Mouse (Mus musculus): ENCODE results near the gene Erfe.

DNA sequence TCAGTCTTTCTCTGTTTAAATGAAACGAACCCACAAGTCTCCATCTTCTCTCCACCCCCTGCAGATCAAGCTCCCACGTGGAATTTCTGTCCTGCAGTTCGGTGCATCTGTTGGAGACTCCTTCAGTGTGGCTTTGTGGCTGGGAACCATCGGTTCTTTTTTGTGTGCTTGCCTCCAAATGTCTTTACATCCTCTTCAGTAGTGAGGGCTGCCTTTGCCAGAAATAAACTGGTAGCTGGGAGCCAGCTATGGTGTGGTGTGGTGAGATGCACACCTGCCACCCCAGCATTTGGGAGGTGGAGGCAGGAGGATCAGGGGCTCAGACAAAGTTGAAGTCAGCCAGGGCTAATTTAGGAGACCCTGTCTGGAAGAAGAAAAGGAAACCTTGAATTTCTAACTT, 34.1 kb upstream of the Erfe start:
- TF ChIP-seq CTCF (IDR thresholded peaks at IDR 0.05; ENCODE audit: insufficient read depth, low read length) (no peak), POLR2A (IDR thresholded peaks at IDR 0.05; ENCODE audit: borderline replicate concordance, extremely low read depth, low read depth, low read length) (no peak)
